Mouse (Mus musculus): ENCODE measurements around the gene Hdac4. TPM values are rescaled to one million over a fixed set of nuclear protein-coding genes. Genes with fewer than 3 reads are reported as not detected.

Gene Hdac4
- polyA plus RNA-seq, 1 experiment from 2014 or later = 15.0 TPM

- Histone ChIP-seq H3K4me1 (replicated peaks; ENCODE audit: control insufficient read depth, insufficient read depth, low read length) (no peaks in the 10 kb centered on the region), H3K9ac (ENCODE audit: low read length) (no peak overlapping the region), H3K4me2 (ENCODE audit: low read length) (no peak overlapping the region), H3K9me3 (ENCODE audit: control insufficient read depth, low read length) (no peaks in the 10 kb centered on the region), H3K27ac (ENCODE audit: low read depth) (no peak overlapping the region), H3K27me3 (replicated peaks; ENCODE audit: control insufficient read depth, insufficient read depth, low read length) (no peaks in the 10 kb centered on the region), H3K36me3 (ENCODE audit: control insufficient read depth, insufficient read depth, low read length) (no peaks in the 10 kb centered on the region), H3K4me3 (ENCODE audit: low read depth, low read length) (no peak overlapping the region)
- ATAC-seq (replicated peaks; ENCODE audit: low FRiP score, low TSS enrichment, low read depth) (no peak), DNase-seq (ENCODE audit: low spot score) (no peak)
- WGBS = 72% methylated on average over 4 of the region's 4 CpGs
Observed at GRCm38 (mm10) chr1:92060532-92061064, 134.9 kb downstream of the Hdac4 start.

GRCm38 (mm10) chr1:92059571-92059970 lies 135.9 kb downstream of the Hdac4 start:
- 96% methylated on average over 1 of the region's 1 CpGs for WGBS
- Histone ChIP-seq H3K4me1 (replicated peaks; ENCODE audit: control insufficient read depth, insufficient read depth, low read length) (0 out of 2 replicates have a peak, but pooled peaks cover 8% of the 10 kb centered on the region), H3K36me3 (ENCODE audit: control insufficient read depth, insufficient read depth, low read length) (no peaks in the 10 kb centered on the region), H3K4me2 (ENCODE audit: low read length) (no peak overlapping the region), H3K27ac (ENCODE audit: low read depth) (no peak overlapping the region), H3K27me3 (replicated peaks; ENCODE audit: control insufficient read depth, insufficient read depth, low read length) (no peaks in the 10 kb centered on the region), H3K4me3 (ENCODE audit: low read depth, low read length) (no peak overlapping the region), H3K9me3 (ENCODE audit: control insufficient read depth, low read length) (no peaks in the 10 kb centered on the region), H3K9ac (ENCODE audit: low read length) (no peak overlapping the region)
- DNase-seq (ENCODE audit: low spot score) (no peak), ATAC-seq (replicated peaks; ENCODE audit: low FRiP score, low TSS enrichment, low read depth) (no peak)

GRCm38 (mm10) chr1:92058731-92059425 lies 136.6 kb downstream of the Hdac4 start:
- Histone ChIP-seq H3K9me3 (ENCODE audit: control insufficient read depth, low read length) (no peaks in the 10 kb centered on the region), H3K4me1 (replicated peaks; ENCODE audit: control insufficient read depth, insufficient read depth, low read length) (0 out of 2 replicates have a peak, but pooled peaks cover 8% of the 10 kb centered on the region), H3K27me3 (replicated peaks; ENCODE audit: control insufficient read depth, insufficient read depth, low read length) (no peaks in the 10 kb centered on the region), H3K4me2 (ENCODE audit: low read length) (no peak overlapping the region), H3K36me3 (ENCODE audit: control insufficient read depth, insufficient read depth, low read length) (no peaks in the 10 kb centered on the region), H3K4me3 (ENCODE audit: low read depth, low read length) (no peak overlapping the region), H3K9ac (ENCODE audit: low read length) (no peak overlapping the region), H3K27ac (ENCODE audit: low read depth) (no peak overlapping the region)
- DNase-seq (ENCODE audit: low spot score) (no peak), ATAC-seq (replicated peaks; ENCODE audit: low FRiP score, low TSS enrichment, low read depth) (no peak)
- WGBS = 72% methylated on average over 5 of the region's 5 CpGs

GRCm38 (mm10) chr1:92057068-92057467 lies 138.4 kb downstream of the Hdac4 start:
- Histone ChIP-seq H3K36me3 (ENCODE audit: control insufficient read depth, insufficient read depth, low read length) (no peaks in the 10 kb centered on the region), H3K27ac (ENCODE audit: low read depth) (no peak overlapping the region), H3K9ac (ENCODE audit: low read length) (no peak overlapping the region), H3K4me3 (ENCODE audit: low read depth, low read length) (no peak overlapping the region), H3K27me3 (replicated peaks; ENCODE audit: control insufficient read depth, insufficient read depth, low read length) (no peaks in the 10 kb centered on the region), H3K9me3 (ENCODE audit: control insufficient read depth, low read length) (no peaks in the 10 kb centered on the region), H3K4me2 (ENCODE audit: low read length) (no peak overlapping the region), H3K4me1 (replicated peaks; ENCODE audit: control insufficient read depth, insufficient read depth, low read length) (0 out of 2 replicates have a peak, but pooled peaks cover 8% of the 10 kb centered on the region)
- no peak for ATAC-seq (replicated peaks; ENCODE audit: low FRiP score, low TSS enrichment, low read depth)
- WGBS = 94% methylated on average over 3 of the region's 3 CpGs
- no peak for DNase-seq (ENCODE audit: low spot score)

- H3K27ac ChIP-seq (ENCODE audit: low read depth) = no peak overlapping the region
- no peak overlapping the region for H3K4me2 ChIP-seq (ENCODE audit: low read length)
- H3K36me3 ChIP-seq (ENCODE audit: control insufficient read depth, insufficient read depth, low read length) = no peaks in the 10 kb centered on the region
- ATAC-seq (replicated peaks; ENCODE audit: low FRiP score, low TSS enrichment, low read depth) (no peak), DNase-seq (ENCODE audit: low spot score) (no peak)
- H3K9me3 ChIP-seq (ENCODE audit: control insufficient read depth, low read length) = no peaks in the 10 kb centered on the region
- no peaks in the 10 kb centered on the region for H3K27me3 ChIP-seq (replicated peaks; ENCODE audit: control insufficient read depth, insufficient read depth, low read length)
- H3K4me1 ChIP-seq (replicated peaks; ENCODE audit: control insufficient read depth, insufficient read depth, low read length) = peaks cover 12% of the 10 kb centered on the region; the same call in 1 of the 2 replicates
- WGBS = 30% methylated on average over 2 of the region's 2 CpGs
- H3K4me3 ChIP-seq (ENCODE audit: low read depth, low read length) = no peak overlapping the region
- H3K9ac ChIP-seq (ENCODE audit: low read length) = no peak overlapping the region
Observed at GRCm38 (mm10) chr1:92055149-92055548, 140.3 kb downstream of the Hdac4 start.

- WGBS = 81% methylated on average over 4 of the region's 4 CpGs
- peaks cover 12% of the 10 kb centered on the region; the same call in 1 of the 2 replicates for H3K4me1 ChIP-seq (replicated peaks; ENCODE audit: control insufficient read depth, insufficient read depth, low read length)
- no peak overlapping the region for H3K9ac ChIP-seq (ENCODE audit: low read length)
- H3K4me2 ChIP-seq (ENCODE audit: low read length) = no peak overlapping the region
- H3K27me3 ChIP-seq (replicated peaks; ENCODE audit: control insufficient read depth, insufficient read depth, low read length) = no peaks in the 10 kb centered on the region
- H3K27ac ChIP-seq (ENCODE audit: low read depth) = no peak overlapping the region
- no peaks in the 10 kb centered on the region for H3K36me3 ChIP-seq (ENCODE audit: control insufficient read depth, insufficient read depth, low read length)
- DNase-seq (ENCODE audit: low spot score) = no peak
- no peak overlapping the region for H3K4me3 ChIP-seq (ENCODE audit: low read depth, low read length)
- ATAC-seq (replicated peaks; ENCODE audit: low FRiP score, low TSS enrichment, low read depth) = no peak
- H3K9me3 ChIP-seq (ENCODE audit: control insufficient read depth, low read length) = no peaks in the 10 kb centered on the region
Observed at GRCm38 (mm10) chr1:92052190-92052589, 143.3 kb downstream of the Hdac4 start.

GRCm38 (mm10) chr1:92051489-92052062 lies 143.9 kb downstream of the Hdac4 start:
- DNase-seq (ENCODE audit: low spot score) = no peak

GRCm38 (mm10) chr1:92050992-92051391 lies 144.5 kb downstream of the Hdac4 start:
- no peak overlapping the region for H3K4me2 ChIP-seq (ENCODE audit: low read length)
- peaks cover 12% of the 10 kb centered on the region; the same call in 1 of the 2 replicates for H3K4me1 ChIP-seq (replicated peaks; ENCODE audit: control insufficient read depth, insufficient read depth, low read length)
- DNase-seq (ENCODE audit: low spot score) (no peak), ATAC-seq (replicated peaks; ENCODE audit: low FRiP score, low TSS enrichment, low read depth) (peak; percentile 55; the same call in 1 of the 2 replicates)
- H3K36me3 ChIP-seq (ENCODE audit: control insufficient read depth, insufficient read depth, low read length) = no peaks in the 10 kb centered on the region
- H3K9me3 ChIP-seq (ENCODE audit: control insufficient read depth, low read length) = no peaks in the 10 kb centered on the region
- no peak overlapping the region for H3K27ac ChIP-seq (ENCODE audit: low read depth)
- no peak overlapping the region for H3K9ac ChIP-seq (ENCODE audit: low read length)
- H3K4me3 ChIP-seq (ENCODE audit: low read depth, low read length) = no peak overlapping the region
- H3K27me3 ChIP-seq (replicated peaks; ENCODE audit: control insufficient read depth, insufficient read depth, low read length) = no peaks in the 10 kb centered on the region

More at GRCm38 (mm10) chr1:92051489-92052062, 143.9 kb downstream of the Hdac4 start:
- WGBS = 79% methylated on average over 4 of the region's 4 CpGs
- peaks cover 12% of the 10 kb centered on the region; the same call in 1 of the 2 replicates for H3K4me1 ChIP-seq (replicated peaks; ENCODE audit: control insufficient read depth, insufficient read depth, low read length)
- H3K27me3 ChIP-seq (replicated peaks; ENCODE audit: control insufficient read depth, insufficient read depth, low read length) = no peaks in the 10 kb centered on the region
- ATAC-seq (replicated peaks; ENCODE audit: low FRiP score, low TSS enrichment, low read depth) = 0 out of 2 replicates have a peak, but pooled peaks have one; percentile 14
- no peak overlapping the region for H3K9ac ChIP-seq (ENCODE audit: low read length)
- no peak overlapping the region for H3K4me3 ChIP-seq (ENCODE audit: low read depth, low read length)
- no peaks in the 10 kb centered on the region for H3K9me3 ChIP-seq (ENCODE audit: control insufficient read depth, low read length)
- no peak overlapping the region for H3K27ac ChIP-seq (ENCODE audit: low read depth)
- H3K36me3 ChIP-seq (ENCODE audit: control insufficient read depth, insufficient read depth, low read length) = no peaks in the 10 kb centered on the region
- H3K4me2 ChIP-seq (ENCODE audit: low read length) = no peak overlapping the region
